ENCODE assay signal across 20 mouse cellular contexts in the genomic region with DNA sequence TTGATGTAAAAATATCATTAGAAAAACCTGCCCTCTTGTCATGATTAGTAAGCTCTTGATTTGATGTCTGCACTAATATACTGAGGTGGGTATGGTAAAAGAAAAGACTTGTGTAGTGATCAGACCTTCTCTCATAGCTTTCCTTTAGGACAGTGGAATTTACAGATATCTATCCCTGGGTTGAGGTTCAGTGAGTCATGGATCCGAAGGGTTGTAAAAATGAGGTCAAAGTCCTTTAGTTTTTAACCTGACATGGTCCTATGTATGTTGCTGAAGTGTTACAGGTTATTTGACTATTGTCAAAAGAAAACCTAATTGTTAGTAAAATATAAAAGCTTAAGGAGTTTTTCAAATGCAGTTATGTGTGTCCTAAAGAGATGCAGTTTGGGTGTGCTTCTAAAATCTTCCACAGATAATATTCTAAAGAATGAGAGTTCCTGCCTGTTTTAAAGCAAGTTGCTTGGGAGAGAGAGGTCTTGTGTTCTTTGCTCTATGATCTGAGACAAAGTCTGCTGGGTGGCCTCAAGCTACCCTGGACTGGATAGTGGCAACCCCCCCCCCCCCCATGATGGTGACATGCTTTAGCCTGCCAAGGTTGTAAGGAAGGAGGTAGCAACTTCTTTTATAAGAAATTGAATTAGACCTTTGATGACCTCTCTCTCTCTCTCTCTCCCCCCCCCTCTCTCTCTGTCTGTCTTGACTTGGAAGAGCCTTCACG.
DNase-seq lines count a peak whose midpoint lies in the region; ATAC-seq and TF ChIP-seq lines count a peak whose summit lies in the region.
"Had no signal": no experiment of that assay in that cellular context is flagged by ENCODE, and none has a peak within 500 bp of the region (broad histone marks: within the 10 kb centered on the region; RNA-seq: fewer than 3 reads in every experiment).

No protein-coding gene starts in this region.

- no peaks in the 10 kb centered on the region for H3K4me1 ChIP-seq in kidney, embryonic 16.5 days (ENCODE audit: insufficient read depth, low read length)
- no peaks in the 10 kb centered on the region for H3K4me1 ChIP-seq in intestine, embryonic 16.5 days (ENCODE audit: control insufficient read depth, insufficient read depth, low read length)
- no peaks in the 10 kb centered on the region for H3K4me1 ChIP-seq in liver, postnatal 0 days (ENCODE audit: insufficient read depth)
- H3K4me1 ChIP-seq: embryonic facial prominence, embryonic 10.5 days; embryonic facial prominence, embryonic 12.5 days; forebrain, embryonic 13.5 days; forebrain, embryonic 15.5 days had no signal

- no peak for ATAC-seq in kidney, embryonic 16.5 days (ENCODE audit: low FRiP score, low TSS enrichment)
- peak; percentile 98 for ATAC-seq in intestine, embryonic 16.5 days
- no peak for ATAC-seq in liver, postnatal 0 days
- ATAC-seq: activated CD4-positive, CD25-positive, alpha-beta regulatory T cell, adult 4 months; forebrain, embryonic 13.5 days; forebrain, embryonic 15.5 days; forebrain, postnatal 0 days; Patski had no signal

- no peak overlapping the region for H3K4me3 ChIP-seq in kidney, embryonic 16.5 days (ENCODE audit: low read length)
- H3K4me3 ChIP-seq in intestine, embryonic 16.5 days (ENCODE audit: low read length), result no peak overlapping the region
- H3K4me3 ChIP-seq in liver, postnatal 0 days (ENCODE audit: low read depth, low read length), result no peak overlapping the region
- H3K4me3 ChIP-seq: embryonic facial prominence, embryonic 10.5 days; embryonic facial prominence, embryonic 12.5 days; forebrain, embryonic 13.5 days; forebrain, embryonic 15.5 days had no signal

- WGBS in kidney, embryonic 16.5 days, result 73% methylated on average over 2 of the region's 2 CpGs
- 83% methylated on average over 2 of the region's 2 CpGs for WGBS in intestine, embryonic 16.5 days
- WGBS in liver, postnatal 0 days (ENCODE audit: insufficient replicate concordance), result 59% methylated on average over 2 of the region's 2 CpGs

- TF ChIP-seq EP300 in liver, postnatal 0 days (IDR thresholded peaks at IDR 0.05; ENCODE audit: low read depth), result no peak

- no peak overlapping the region for H3K9ac ChIP-seq in kidney, embryonic 16.5 days (replicated peaks; ENCODE audit: low read length)
- no peak overlapping the region for H3K9ac ChIP-seq in intestine, embryonic 16.5 days (ENCODE audit: low read depth, low read length)
- H3K9ac ChIP-seq in liver, postnatal 0 days (replicated peaks), result no peak overlapping the region
- H3K9ac ChIP-seq: embryonic facial prominence, embryonic 12.5 days; forebrain, embryonic 13.5 days; forebrain, embryonic 15.5 days; forebrain, postnatal 0 days had no signal

- H3K27me3 ChIP-seq in kidney, embryonic 16.5 days (ENCODE audit: insufficient read depth, low read length), result no peaks in the 10 kb centered on the region
- H3K27me3 ChIP-seq in intestine, embryonic 16.5 days (replicated peaks; ENCODE audit: control insufficient read depth, insufficient read depth, low read length), result no peaks in the 10 kb centered on the region
- H3K27me3 ChIP-seq in liver, postnatal 0 days (ENCODE audit: insufficient read depth, low read length), result no peaks in the 10 kb centered on the region
- H3K27me3 ChIP-seq: embryonic facial prominence, embryonic 12.5 days; forebrain, embryonic 13.5 days; forebrain, embryonic 15.5 days; Patski had no signal

- TF ChIP-seq CTCF in liver, postnatal 0 days (IDR thresholded peaks at IDR 0.05; ENCODE audit: low read depth), result no peak

- no peaks in the 10 kb centered on the region for H3K9me3 ChIP-seq in kidney, embryonic 16.5 days (ENCODE audit: low read length)
- H3K9me3 ChIP-seq in intestine, embryonic 16.5 days (ENCODE audit: control insufficient read depth, low read length), result no peaks in the 10 kb centered on the region
- H3K9me3 ChIP-seq in liver, postnatal 0 days (ENCODE audit: low read length), result no peaks in the 10 kb centered on the region
- H3K9me3 ChIP-seq: embryonic facial prominence, embryonic 10.5 days; embryonic facial prominence, embryonic 12.5 days; forebrain, embryonic 13.5 days; forebrain, embryonic 15.5 days had no signal

- H3K27ac ChIP-seq in kidney, embryonic 16.5 days (ENCODE audit: low read length), result no peak overlapping the region
- H3K27ac ChIP-seq in intestine, embryonic 16.5 days (ENCODE audit: low read length), result no peak overlapping the region
- H3K27ac ChIP-seq in liver, postnatal 0 days (ENCODE audit: low read depth), result no peak overlapping the region
- H3K27ac ChIP-seq: embryonic facial prominence, embryonic 10.5 days; embryonic facial prominence, embryonic 12.5 days; forebrain, embryonic 13.5 days; forebrain, embryonic 15.5 days had no signal

- no peaks in the 10 kb centered on the region for H3K36me3 ChIP-seq in kidney, embryonic 16.5 days (ENCODE audit: insufficient read depth, low read length)
- H3K36me3 ChIP-seq in intestine, embryonic 16.5 days (ENCODE audit: control insufficient read depth, insufficient read depth, low read length), result no peaks in the 10 kb centered on the region
- no peaks in the 10 kb centered on the region for H3K36me3 ChIP-seq in liver, postnatal 0 days (replicated peaks; ENCODE audit: insufficient read depth, low read length)
- H3K36me3 ChIP-seq: embryonic facial prominence, embryonic 10.5 days; embryonic facial prominence, embryonic 12.5 days; forebrain, embryonic 15.5 days had no signal

- no peak overlapping the region for H3K4me2 ChIP-seq in kidney, embryonic 16.5 days (replicated peaks; ENCODE audit: low read depth, low read length)
- H3K4me2 ChIP-seq in intestine, embryonic 16.5 days (ENCODE audit: low read depth, low read length), result no peak overlapping the region
- H3K4me2 ChIP-seq in liver, postnatal 0 days (ENCODE audit: low read depth, low read length), result no peak overlapping the region
- H3K4me2 ChIP-seq: embryonic facial prominence, embryonic 12.5 days; forebrain, embryonic 13.5 days; forebrain, embryonic 15.5 days had no signal

- DNase-seq in kidney, adult 9 months, result peak; percentile 32
- no peak for DNase-seq in liver, postnatal 0 days
- DNase-seq in MN1 (ENCODE audit: low spot score), result no peak
- DNase-seq: adrenal gland, adult 8-10 months; adrenal gland, postnatal 14 days; adrenal gland, postnatal 36 days; cerebellum, adult 11-12 months; cerebellum, adult 2 months; cerebellum, adult 9-10 months; cerebellum, postnatal 10 days; cerebellum, postnatal 25 days; forebrain, postnatal 0 days had no signal
